Mouse (Mus musculus): ENCODE measurements around the gene Ppan.

DNA sequence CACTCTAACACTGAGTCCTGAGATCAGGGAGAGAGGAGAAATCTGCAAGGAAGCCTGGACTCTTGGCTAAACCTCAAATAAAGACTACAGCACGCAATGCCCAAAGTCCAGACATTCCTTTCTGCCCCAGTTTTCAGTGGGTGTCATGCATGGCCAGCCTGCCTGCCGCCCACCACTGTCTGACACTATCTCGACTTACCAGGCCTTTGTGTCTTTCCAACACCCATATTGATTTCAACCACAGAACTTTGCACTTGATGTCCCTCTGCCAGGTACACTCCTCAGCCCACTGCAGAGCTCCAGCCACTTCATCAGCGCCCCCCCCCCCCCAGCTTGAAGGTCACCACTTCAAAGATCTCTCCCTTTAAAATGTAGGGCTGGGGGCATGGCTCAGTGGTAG is 25.8 kb upstream of the Ppan start:
- no peak for TF ChIP-seq POLR2A (IDR thresholded peaks at IDR 0.05; ENCODE audit: control insufficient read depth, extremely low read depth, insufficient read depth, low read length, poor library complexity)
- TF ChIP-seq CTCF (IDR thresholded peaks at IDR 0.05; ENCODE audit: borderline replicate concordance, control insufficient read depth, extremely low read depth, insufficient read depth, low read length, poor library complexity), result no peak

Data from thymus, adult 2 months (tissue).